Mouse (Mus musculus): ENCODE results near the gene Tyk2. TPM values are rescaled to one million over a fixed set of nuclear protein-coding genes. Genes with fewer than 3 reads are reported as not detected.

Tyk2 gene
- total RNA-seq, 2 experiments from 2014 or later: 9.3 TPM

- peak; percentile 91 to 94 for DNase-seq (ENCODE audit: low spot score in 2 of 2)
Observed at GRCm38 (mm10) chr9:21149654-21150419, 18.8 kb upstream of the Tyk2 start, which contains the start of gene Cdc37. TSS of gene Cdc37 (minus strand) at chr9:21149982.

- no peak for DNase-seq (ENCODE audit: low spot score in 2 of 2)
Observed at GRCm38 (mm10) chr9:21149077-21149653, 18.1 kb upstream of the Tyk2 start.

- no peak for DNase-seq (ENCODE audit: low spot score in 2 of 2)
Observed at GRCm38 (mm10) chr9:21148427-21148826, 17.4 kb upstream of the Tyk2 start.

- no peak for DNase-seq (ENCODE audit: low spot score in 2 of 2)
Observed at GRCm38 (mm10) chr9:21146722-21147121, 15.7 kb upstream of the Tyk2 start.

GRCm38 (mm10) chr9:21145431-21145830 is 14.4 kb upstream of the Tyk2 start:
- DNase-seq (ENCODE audit: low spot score in 2 of 2): no peak

GRCm38 (mm10) chr9:21144361-21144760 is 13.3 kb upstream of the Tyk2 start:
- DNase-seq (ENCODE audit: low spot score in 2 of 2): no peak

- DNase-seq (ENCODE audit: low spot score in 2 of 2): no peak
Observed at GRCm38 (mm10) chr9:21141922-21142321, 10.9 kb upstream of the Tyk2 start.

GRCm38 (mm10) chr9:21138386-21138785 is 7.3 kb upstream of the Tyk2 start:
- no peak for DNase-seq (ENCODE audit: low spot score in 2 of 2)

- no peak for DNase-seq (ENCODE audit: low spot score in 2 of 2)
Observed at GRCm38 (mm10) chr9:21137229-21137628, 6.2 kb upstream of the Tyk2 start.

GRCm38 (mm10) chr9:21136401-21136800 is 5.4 kb upstream of the Tyk2 start:
- DNase-seq (ENCODE audit: low spot score in 2 of 2): no peak

- no peak for DNase-seq (ENCODE audit: low spot score in 2 of 2)
Observed at GRCm38 (mm10) chr9:21135941-21136381, 4.9 kb upstream of the Tyk2 start.

- no peak for DNase-seq (ENCODE audit: low spot score in 2 of 2)
Observed at GRCm38 (mm10) chr9:21135329-21135890, 4.4 kb upstream of the Tyk2 start.

GRCm38 (mm10) chr9:21134595-21135328 is 3.7 kb upstream of the Tyk2 start:
- DNase-seq (ENCODE audit: low spot score in 2 of 2): no peak

GRCm38 (mm10) chr9:21133064-21133707 is 2.1 kb upstream of the Tyk2 start:
- no peak for DNase-seq (ENCODE audit: low spot score in 2 of 2)

GRCm38 (mm10) chr9:21132102-21132775 is 1.2 kb upstream of the Tyk2 start:
- no peak for DNase-seq (ENCODE audit: low spot score in 2 of 2)

GRCm38 (mm10) chr9:21126259-21126627 is 4.8 kb downstream of the Tyk2 start:
- DNase-seq (ENCODE audit: low spot score in 2 of 2): no peak

GRCm38 (mm10) chr9:21125502-21126258 is 5.4 kb downstream of the Tyk2 start:
- no peak for DNase-seq (ENCODE audit: low spot score in 2 of 2)

GRCm38 (mm10) chr9:21124837-21125236 is 6.2 kb downstream of the Tyk2 start:
- no peak for DNase-seq (ENCODE audit: low spot score in 2 of 2)

GRCm38 (mm10) chr9:21121483-21121882 is 9.6 kb downstream of the Tyk2 start:
- no peak for DNase-seq (ENCODE audit: low spot score in 2 of 2)

GRCm38 (mm10) chr9:21117073-21117472 is 14.0 kb downstream of the Tyk2 start:
- DNase-seq (ENCODE audit: low spot score in 2 of 2): no peak
